Mouse (Mus musculus) midbrain, embryonic 14.5 days (tissue): ENCODE measurements around the gene Krt8. TPM values are rescaled to one million over a fixed set of nuclear protein-coding genes. Genes with fewer than 3 reads are reported as not detected.

ENCODE experiments used
- ATAC-seq: fragments of 200-750 bp; cut with Nextera tagmentation; 2 replicates; pipeline ENCODE4 v1.8.0; 2017; ENCODE audit warnings: moderate number of reproducible peaks, moderate library complexity; ENCODE audit not compliant: low FRiP score, low TSS enrichment
- DNase-seq: peaks from one replicate; pipeline ENCODE4 v3.0.0-alpha.2; 2015
- H3K27ac ChIP-seq: fragments of 300-500 bp; sonication (generic); replicated peaks from 2 replicates; pipeline ENCODE4 v1.5.1; 2014; ENCODE audit warnings: mild to moderate bottlenecking, low read depth, low read length, moderate library complexity
- H3K27me3 ChIP-seq: fragments of 300-500 bp; sonication (generic); 2 replicates; pipeline ENCODE4 v1.6.1; 2014; ENCODE audit warnings: low read length, control low read depth, mixed read lengths; ENCODE audit not compliant: control insufficient read depth, insufficient read depth
- H3K36me3 ChIP-seq: fragments of 300-500 bp; sonication (generic); 2 replicates; pipeline ENCODE4 v1.6.1; 2014; ENCODE audit warnings: low read length, control low read depth; ENCODE audit not compliant: control insufficient read depth, insufficient read depth
- H3K4me1 ChIP-seq: fragments of 300-500 bp; sonication (generic); 2 replicates; pipeline ENCODE4 v1.6.1; 2014; ENCODE audit warnings: mild to moderate bottlenecking, antibody characterized with exemption, low read length, control low read depth; ENCODE audit not compliant: control insufficient read depth, insufficient read depth
- H3K4me2 ChIP-seq: fragments of 300-500 bp; sonication (generic); 2 replicates; pipeline ENCODE4 v1.6.1; 2014; ENCODE audit warnings: mild to moderate bottlenecking, low read length, moderate library complexity
- H3K4me3 ChIP-seq: fragments of 300-500 bp; sonication (generic); replicated peaks from 2 replicates; pipeline ENCODE4 v1.5.1; 2014; ENCODE audit warnings: low read depth, low read length
- H3K9ac ChIP-seq: fragments of 300-500 bp; sonication (generic); replicated peaks from 2 replicates; pipeline ENCODE4 v1.6.1; 2014; ENCODE audit warnings: mild to moderate bottlenecking, low read length, moderate library complexity
- H3K9me3 ChIP-seq: fragments of 300-500 bp; sonication (generic); 2 replicates; pipeline ENCODE4 v1.6.1; 2016; ENCODE audit warnings: low read length, control low read depth, mixed read lengths; ENCODE audit not compliant: control insufficient read depth
- WGBS: fragments of 180-500 bp; shearing (Covaris S2); extraction: QIAGEN DNeasy Blood & Tissue Kit; methylation state at CpG from one replicate; pipeline ENCODE4 v1.1.7; 2014; 5-methylcytosine and 5-hydroxymethylcytosine counted together
- polyA plus RNA-seq: library from polyadenylated mRNA; unstranded; fragments of >200 nt; fragmentation: Nextera tagmentation; extraction: Ambion mirVana; gene quantifications from 2 replicates; pipeline ENCODE4 v1.2.1, GENCODE M21; 2014

Gene Krt8
- polyA plus RNA-seq, 1 experiment from 2014 or later: 0.59 TPM

GRCm38 (mm10) chr15:102034121-102035053, 30.1 kb upstream of the Krt8 start:
- no peaks in the 10 kb centered on the region for H3K4me1 ChIP-seq
- H3K36me3 ChIP-seq: no peaks in the 10 kb centered on the region
- H3K9ac ChIP-seq: no peak overlapping the region
- no peak overlapping the region for H3K4me2 ChIP-seq
- H3K27ac ChIP-seq: no peak overlapping the region
- no peak for DNase-seq
- H3K9me3 ChIP-seq: no peaks in the 10 kb centered on the region
- WGBS: 70% methylated on average over 16 of the region's 16 CpGs
- no peak overlapping the region for H3K4me3 ChIP-seq
- H3K27me3 ChIP-seq: no peaks in the 10 kb centered on the region
- ATAC-seq: no peak

- WGBS: 3% methylated on average over 28 of the region's 28 CpGs
- Histone ChIP-seq H3K4me2 (peak within 1 kb of the TSS; percentile 37), H3K27me3 (peaks cover 27% of the 10 kb centered on the region; the same call in 1 of the 2 replicates), H3K4me1 (peaks cover 9% of the 10 kb centered on the region; the same call in 1 of the 2 replicates), H3K36me3 (no peaks in the 10 kb centered on the region), H3K4me3 (no peak within 1 kb of the TSS), H3K27ac (no peak within 1 kb of the TSS), H3K9ac (no peak within 1 kb of the TSS), H3K9me3 (no peaks in the 10 kb centered on the region)
- ATAC-seq: no peak
- no peak for DNase-seq
These were observed 23.8 kb upstream of the Krt8 start, which contains the start of gene Krt18 for GRCm38 (mm10) chr15:102028040-102028439. Krt18 (plus strand) TSS chr15:102028180.

GRCm38 (mm10) chr15:102026430-102026829, 22.1 kb upstream of the Krt8 start:
- no peak for ATAC-seq

GRCm38 (mm10) chr15:102025136-102025872, 21.0 kb upstream of the Krt8 start:
- H3K36me3 ChIP-seq: no peaks in the 10 kb centered on the region
- DNase-seq (no peak), ATAC-seq (no peak)
- H3K9ac ChIP-seq: no peak overlapping the region
- peak overlapping the region; percentile 12; the same call in 1 of the 2 replicates for H3K4me2 ChIP-seq
- no peak overlapping the region for H3K27ac ChIP-seq
- no peaks in the 10 kb centered on the region for H3K9me3 ChIP-seq
- peaks cover 27% of the 10 kb centered on the region; the same call in 1 of the 2 replicates for H3K27me3 ChIP-seq
- 5% methylated on average over 22 of the region's 22 CpGs for WGBS
- H3K4me1 ChIP-seq: peaks cover 9% of the 10 kb centered on the region; the same call in 1 of the 2 replicates
- no peak overlapping the region for H3K4me3 ChIP-seq

More at GRCm38 (mm10) chr15:102026430-102026829, 22.1 kb upstream of the Krt8 start:
- Histone ChIP-seq H3K27ac (no peak overlapping the region), H3K9me3 (no peaks in the 10 kb centered on the region), H3K36me3 (no peaks in the 10 kb centered on the region), H3K4me2 (no peak overlapping the region), H3K27me3 (peaks cover 27% of the 10 kb centered on the region; the same call in 1 of the 2 replicates), H3K4me1 (peaks cover 9% of the 10 kb centered on the region; the same call in 1 of the 2 replicates), H3K4me3 (no peak overlapping the region), H3K9ac (no peak overlapping the region)
- no peak for DNase-seq
- 14% methylated on average over 12 of the region's 12 CpGs for WGBS

GRCm38 (mm10) chr15:102023888-102024287, 19.6 kb upstream of the Krt8 start:
- no peak overlapping the region for H3K4me3 ChIP-seq
- H3K27me3 ChIP-seq: peaks cover 27% of the 10 kb centered on the region; the same call in 1 of the 2 replicates
- no peaks in the 10 kb centered on the region for H3K36me3 ChIP-seq
- no peak for ATAC-seq
- peaks cover 9% of the 10 kb centered on the region; the same call in 1 of the 2 replicates for H3K4me1 ChIP-seq
- H3K9ac ChIP-seq: no peak overlapping the region
- H3K9me3 ChIP-seq: no peaks in the 10 kb centered on the region
- no peak overlapping the region for H3K27ac ChIP-seq
- DNase-seq: no peak
- no peak overlapping the region for H3K4me2 ChIP-seq
- 64% methylated on average over 8 of the region's 8 CpGs for WGBS

- Histone ChIP-seq H3K9me3 (no peaks in the 10 kb centered on the region), H3K36me3 (no peaks in the 10 kb centered on the region), H3K27ac (no peak overlapping the region), H3K9ac (no peak overlapping the region), H3K4me3 (no peak overlapping the region), H3K4me1 (peaks cover 6% of the 10 kb centered on the region; the same call in 1 of the 2 replicates), H3K27me3 (peaks cover 18% of the 10 kb centered on the region; the same call in 1 of the 2 replicates), H3K4me2 (no peak overlapping the region)
- DNase-seq (no peak), ATAC-seq (no peak)
- WGBS: 27% methylated on average over 8 of the region's 8 CpGs
These were observed 18.2 kb upstream of the Krt8 start for GRCm38 (mm10) chr15:102022481-102022880.

GRCm38 (mm10) chr15:102017918-102018463, 13.7 kb upstream of the Krt8 start:
- no peak overlapping the region for H3K4me3 ChIP-seq
- no peak for DNase-seq
- H3K27ac ChIP-seq: no peak overlapping the region
- H3K9me3 ChIP-seq: no peaks in the 10 kb centered on the region
- 27% methylated on average over 7 of the region's 7 CpGs for WGBS
- H3K4me2 ChIP-seq: no peak overlapping the region
- no peaks in the 10 kb centered on the region for H3K27me3 ChIP-seq
- no peaks in the 10 kb centered on the region for H3K4me1 ChIP-seq
- ATAC-seq: no peak
- H3K9ac ChIP-seq: no peak overlapping the region
- H3K36me3 ChIP-seq: no peaks in the 10 kb centered on the region

- H3K4me2 ChIP-seq: no peak overlapping the region
- DNase-seq (no peak), ATAC-seq (no peak)
- no peak overlapping the region for H3K27ac ChIP-seq
- no peaks in the 10 kb centered on the region for H3K9me3 ChIP-seq
- no peak overlapping the region for H3K9ac ChIP-seq
- H3K4me1 ChIP-seq: no peaks in the 10 kb centered on the region
- no peaks in the 10 kb centered on the region for H3K27me3 ChIP-seq
- 30% methylated on average over 7 of the region's 7 CpGs for WGBS
- H3K4me3 ChIP-seq: no peak overlapping the region
- no peaks in the 10 kb centered on the region for H3K36me3 ChIP-seq
These were observed 12.5 kb upstream of the Krt8 start for GRCm38 (mm10) chr15:102016787-102017186.
